Mouse (Mus musculus): ENCODE measurements around the gene Nynrin.

DNA sequence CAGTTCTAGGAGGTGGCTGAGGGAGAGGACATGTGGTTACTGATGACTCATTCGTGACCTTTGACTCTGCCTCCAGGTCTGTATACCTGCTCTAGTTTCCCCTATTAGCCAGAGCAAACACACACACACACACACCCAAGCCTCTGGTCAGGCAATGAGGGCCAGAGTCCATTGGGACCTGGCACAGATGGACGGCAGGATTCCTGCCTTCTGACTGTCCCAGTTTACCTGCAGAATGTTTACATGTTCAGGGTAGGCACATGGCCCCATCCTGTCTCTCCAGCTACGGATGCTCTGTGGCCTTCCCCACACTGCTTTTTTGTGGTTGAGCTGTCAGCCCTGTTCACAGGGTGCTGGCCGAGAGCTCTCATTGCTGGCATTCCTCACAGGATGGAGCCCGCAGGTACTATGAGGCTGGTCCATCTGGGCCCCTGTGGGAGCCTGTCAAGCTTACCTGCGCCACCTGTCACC lies 28.4 kb downstream of the Nynrin start:
- TF ChIP-seq CTCF (IDR thresholded peaks at IDR 0.05; ENCODE audit: borderline replicate concordance, insufficient read depth, low read length) = no peak
- TF ChIP-seq POLR2A (IDR thresholded peaks at IDR 0.05; ENCODE audit: low read depth, low read length) = no peak

All from embryonic fibroblast, embryonic 13.5 days (primary cell).